Mouse (Mus musculus): ENCODE results near the gene 2900026A02Rik. TPM values are rescaled to one million over a fixed set of nuclear protein-coding genes. Genes with fewer than 3 reads are reported as not detected.

2900026A02Rik gene
- polyA plus RNA-seq, 1 experiment from 2014 or later, result 2.2 TPM

DNA sequence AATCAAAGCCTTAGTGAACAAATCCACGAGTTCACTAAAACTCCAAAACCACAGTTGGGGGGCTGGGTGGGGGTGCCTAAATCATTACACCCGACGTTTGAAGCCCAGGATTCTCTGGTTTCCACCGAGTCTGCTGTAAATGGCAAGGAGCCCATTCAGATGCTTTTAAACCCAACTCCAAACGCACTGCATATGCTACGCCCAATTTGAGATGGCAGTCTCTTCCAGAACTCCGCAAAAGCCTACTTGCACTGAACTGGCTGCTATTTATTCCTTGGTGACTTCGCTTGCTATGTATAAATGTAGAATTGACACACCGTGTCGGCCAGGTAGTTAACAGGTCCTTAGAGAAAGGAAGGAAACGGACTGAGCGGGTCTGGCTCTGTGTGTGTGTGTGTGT lies 25.6 kb downstream of the 2900026A02Rik start:
- WGBS, result 78% methylated on average over 12 of the region's 12 CpGs
- no peak for ATAC-seq (replicated peaks; ENCODE audit: low FRiP score)
- Histone ChIP-seq H3K9ac (ENCODE audit: low read depth, low read length) (no peak overlapping the region), H3K27ac (ENCODE audit: low read depth, low read length) (no peak overlapping the region), H3K4me1 (replicated peaks; ENCODE audit: control insufficient read depth, insufficient read depth, low read length) (peaks cover 17% of the 10 kb centered on the region), H3K4me3 (ENCODE audit: low read depth, low read length) (no peak overlapping the region), H3K4me2 (no peak overlapping the region), H3K9me3 (ENCODE audit: control insufficient read depth, low read length) (no peaks in the 10 kb centered on the region), H3K36me3 (ENCODE audit: control insufficient read depth, insufficient read depth, low read length) (no peaks in the 10 kb centered on the region), H3K27me3 (replicated peaks; ENCODE audit: control insufficient read depth, insufficient read depth, low read length) (no peaks in the 10 kb centered on the region)
- DNase-seq (ENCODE audit: low spot score), result no peak

DNA sequence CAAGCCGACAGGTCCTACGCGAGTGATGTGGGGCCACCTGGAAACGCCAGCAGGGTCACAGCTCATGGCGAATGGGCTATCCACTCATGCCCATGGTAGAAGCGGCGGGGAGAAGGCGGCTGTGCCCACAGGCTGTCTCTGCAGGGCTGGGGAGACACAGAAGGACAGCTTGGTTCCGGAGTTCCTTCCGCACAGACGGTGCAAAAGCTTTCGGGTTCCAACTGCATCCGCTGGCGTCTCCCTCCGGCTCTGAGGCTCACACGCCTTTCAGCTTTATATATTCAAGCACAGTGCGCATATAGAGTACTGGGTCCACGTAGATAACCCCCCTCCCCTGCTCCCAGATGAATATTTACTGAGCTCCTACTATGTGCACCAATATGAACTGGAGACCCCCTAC lies 27.3 kb downstream of the 2900026A02Rik start:
- ATAC-seq (replicated peaks; ENCODE audit: low FRiP score), result no peak

DNA sequence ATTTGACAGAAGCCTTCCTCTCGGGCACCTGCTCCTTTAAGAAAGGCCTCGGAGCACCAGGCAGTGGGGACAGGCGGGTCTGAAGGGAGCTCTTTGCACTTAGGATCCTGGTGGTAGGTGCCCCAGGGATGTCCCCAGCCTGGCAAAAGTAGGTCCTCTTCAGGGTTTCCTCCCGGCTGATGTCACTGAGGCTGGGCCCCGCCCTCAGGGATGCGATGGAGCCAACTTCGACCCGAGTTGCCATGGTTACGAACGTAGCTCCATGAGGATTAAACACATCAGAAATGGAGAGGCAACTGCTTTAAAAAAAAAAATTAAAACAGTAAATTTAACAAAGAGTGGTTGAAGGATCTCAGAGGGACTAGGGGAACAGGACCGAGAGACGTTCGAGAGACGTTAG lies 29.1 kb downstream of the 2900026A02Rik start:
- WGBS, result 82% methylated on average over 14 of the region's 14 CpGs

More for the DNA sequence above, 27.3 kb downstream of the 2900026A02Rik start:
- WGBS, result 88% methylated on average over 18 of the region's 18 CpGs
- Histone ChIP-seq H3K9ac (ENCODE audit: low read depth, low read length) (no peak overlapping the region), H3K4me3 (ENCODE audit: low read depth, low read length) (no peak overlapping the region), H3K36me3 (ENCODE audit: control insufficient read depth, insufficient read depth, low read length) (no peaks in the 10 kb centered on the region), H3K9me3 (ENCODE audit: control insufficient read depth, low read length) (no peaks in the 10 kb centered on the region), H3K4me1 (replicated peaks; ENCODE audit: control insufficient read depth, insufficient read depth, low read length) (peaks cover 13% of the 10 kb centered on the region; the same call in 1 of the 2 replicates), H3K4me2 (no peak overlapping the region), H3K27ac (ENCODE audit: low read depth, low read length) (no peak overlapping the region), H3K27me3 (replicated peaks; ENCODE audit: control insufficient read depth, insufficient read depth, low read length) (no peaks in the 10 kb centered on the region)
- no peak for DNase-seq (ENCODE audit: low spot score)

GRCm38 (mm10) chr5:113190558-113190957 lies 30.5 kb downstream of the 2900026A02Rik start:
- Histone ChIP-seq H3K9me3 (ENCODE audit: control insufficient read depth, low read length) (no peaks in the 10 kb centered on the region), H3K4me1 (replicated peaks; ENCODE audit: control insufficient read depth, insufficient read depth, low read length) (0 out of 2 replicates have a peak, but pooled peaks cover 8% of the 10 kb centered on the region), H3K27ac (ENCODE audit: low read depth, low read length) (no peak overlapping the region), H3K9ac (ENCODE audit: low read depth, low read length) (no peak overlapping the region), H3K4me3 (ENCODE audit: low read depth, low read length) (no peak overlapping the region), H3K4me2 (no peak overlapping the region), H3K36me3 (ENCODE audit: control insufficient read depth, insufficient read depth, low read length) (no peaks in the 10 kb centered on the region), H3K27me3 (replicated peaks; ENCODE audit: control insufficient read depth, insufficient read depth, low read length) (no peaks in the 10 kb centered on the region)
- DNase-seq (ENCODE audit: low spot score) (no peak), ATAC-seq (replicated peaks; ENCODE audit: low FRiP score) (no peak)
- 46% methylated on average over 14 of the region's 14 CpGs for WGBS

More for the DNA sequence above, 29.1 kb downstream of the 2900026A02Rik start:
- Histone ChIP-seq H3K27me3 (replicated peaks; ENCODE audit: control insufficient read depth, insufficient read depth, low read length) (no peaks in the 10 kb centered on the region), H3K4me3 (ENCODE audit: low read depth, low read length) (no peak overlapping the region), H3K4me1 (replicated peaks; ENCODE audit: control insufficient read depth, insufficient read depth, low read length) (peaks cover 9% of the 10 kb centered on the region; the same call in 1 of the 2 replicates), H3K9ac (ENCODE audit: low read depth, low read length) (no peak overlapping the region), H3K9me3 (ENCODE audit: control insufficient read depth, low read length) (no peaks in the 10 kb centered on the region), H3K27ac (ENCODE audit: low read depth, low read length) (no peak overlapping the region), H3K4me2 (no peak overlapping the region), H3K36me3 (ENCODE audit: control insufficient read depth, insufficient read depth, low read length) (no peaks in the 10 kb centered on the region)
- DNase-seq (ENCODE audit: low spot score), result no peak
- no peak for ATAC-seq (replicated peaks; ENCODE audit: low FRiP score)

- DNase-seq (ENCODE audit: low spot score) (peak; percentile 63), ATAC-seq (replicated peaks; ENCODE audit: low FRiP score) (peak; percentile 66)
Measured at GRCm38 (mm10) chr5:113181441-113181840, 39.6 kb downstream of the 2900026A02Rik start.

GRCm38 (mm10) chr5:113180755-113181154 lies 40.3 kb downstream of the 2900026A02Rik start:
- Histone ChIP-seq H3K36me3 (ENCODE audit: control insufficient read depth, insufficient read depth, low read length) (no peaks in the 10 kb centered on the region), H3K27me3 (replicated peaks; ENCODE audit: control insufficient read depth, insufficient read depth, low read length) (no peaks in the 10 kb centered on the region), H3K4me3 (ENCODE audit: low read depth, low read length) (peak overlapping the region; percentile 31), H3K4me1 (replicated peaks; ENCODE audit: control insufficient read depth, insufficient read depth, low read length) (0 out of 2 replicates have a peak, but pooled peaks cover 4% of the 10 kb centered on the region), H3K27ac (ENCODE audit: low read depth, low read length) (peak overlapping the region; percentile 22; the same call in 1 of the 2 replicates), H3K9me3 (ENCODE audit: control insufficient read depth, low read length) (no peaks in the 10 kb centered on the region), H3K9ac (ENCODE audit: low read depth, low read length) (peak overlapping the region; percentile 20; the same call in 1 of the 2 replicates), H3K4me2 (peak overlapping the region; percentile 63)
- no peak for ATAC-seq (replicated peaks; ENCODE audit: low FRiP score)
- no peak for DNase-seq (ENCODE audit: low spot score)
- WGBS, result 76% methylated on average over 15 of the region's 15 CpGs

More at GRCm38 (mm10) chr5:113181441-113181840, 39.6 kb downstream of the 2900026A02Rik start:
- H3K36me3 ChIP-seq (ENCODE audit: control insufficient read depth, insufficient read depth, low read length), result no peaks in the 10 kb centered on the region
- WGBS, result 28% methylated on average over 6 of the region's 6 CpGs
- no peak overlapping the region for H3K27ac ChIP-seq (ENCODE audit: low read depth, low read length)
- H3K4me3 ChIP-seq (ENCODE audit: low read depth, low read length), result no peak overlapping the region
- H3K9ac ChIP-seq (ENCODE audit: low read depth, low read length), result no peak overlapping the region
- H3K4me2 ChIP-seq, result no peak overlapping the region
- H3K27me3 ChIP-seq (replicated peaks; ENCODE audit: control insufficient read depth, insufficient read depth, low read length), result no peaks in the 10 kb centered on the region
- 0 out of 2 replicates have a peak, but pooled peaks cover 4% of the 10 kb centered on the region for H3K4me1 ChIP-seq (replicated peaks; ENCODE audit: control insufficient read depth, insufficient read depth, low read length)
- no peaks in the 10 kb centered on the region for H3K9me3 ChIP-seq (ENCODE audit: control insufficient read depth, low read length)

DNA sequence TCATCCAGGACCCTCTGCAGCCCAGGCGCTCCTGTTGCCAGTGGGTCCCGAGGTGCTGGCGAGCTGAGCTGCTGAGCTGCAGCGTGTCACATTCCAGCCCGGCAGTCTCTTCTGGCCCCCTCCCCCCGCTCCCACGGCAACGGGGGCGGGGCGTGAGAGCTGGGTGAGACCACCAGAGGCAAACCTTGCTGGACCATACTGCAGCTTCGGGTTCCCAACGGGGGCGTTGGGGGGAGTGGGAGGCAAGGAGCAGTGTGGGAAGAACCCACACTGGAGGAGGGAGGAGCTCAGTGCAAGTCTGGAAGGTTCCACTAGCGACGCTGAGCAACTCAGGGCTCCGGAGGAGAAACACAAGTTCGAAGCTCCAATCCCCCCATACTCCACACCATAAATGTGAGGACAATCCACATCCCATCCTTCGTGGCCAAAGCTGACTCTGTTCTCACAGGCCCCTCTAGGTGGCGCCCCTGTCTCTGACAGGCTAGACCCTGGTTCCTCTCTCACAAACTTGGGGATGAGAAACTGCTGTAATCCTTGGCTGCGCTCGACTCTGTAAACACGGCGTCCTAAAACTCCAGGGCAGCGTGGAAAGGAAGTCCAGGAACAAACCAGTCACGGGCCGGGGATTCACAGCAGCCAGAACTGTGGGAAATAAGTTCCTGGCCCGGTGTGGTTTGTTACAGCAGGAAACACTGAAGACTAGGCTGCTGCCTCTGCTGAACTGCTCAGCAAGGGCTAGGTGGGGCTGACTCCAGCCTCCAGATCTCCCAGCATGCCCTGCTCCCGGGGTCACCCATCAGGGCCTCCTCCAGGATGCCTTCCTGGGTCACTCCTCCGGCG lies 41.0 kb downstream of the 2900026A02Rik start:
- H3K27me3 ChIP-seq (replicated peaks; ENCODE audit: control insufficient read depth, insufficient read depth, low read length), result no peaks in the 10 kb centered on the region
- H3K9me3 ChIP-seq (ENCODE audit: control insufficient read depth, low read length), result no peaks in the 10 kb centered on the region
- H3K27ac ChIP-seq (ENCODE audit: low read depth, low read length), result peak overlapping the region; percentile 22; the same call in 1 of the 2 replicates
- H3K9ac ChIP-seq (ENCODE audit: low read depth, low read length), result peak overlapping the region; percentile 20; the same call in 1 of the 2 replicates
- DNase-seq (ENCODE audit: low spot score) (peak; percentile 82), ATAC-seq (replicated peaks; ENCODE audit: low FRiP score) (peak; percentile 84)
- 0 out of 2 replicates have a peak, but pooled peaks cover 4% of the 10 kb centered on the region for H3K4me1 ChIP-seq (replicated peaks; ENCODE audit: control insufficient read depth, insufficient read depth, low read length)
- no peaks in the 10 kb centered on the region for H3K36me3 ChIP-seq (ENCODE audit: control insufficient read depth, insufficient read depth, low read length)
- 2% methylated on average over 30 of the region's 30 CpGs for WGBS
- H3K4me2 ChIP-seq, result peak overlapping the region; percentile 63
- H3K4me3 ChIP-seq (ENCODE audit: low read depth, low read length), result peak overlapping the region; percentile 31

- Histone ChIP-seq H3K4me1 (replicated peaks; ENCODE audit: control insufficient read depth, insufficient read depth, low read length) (0 out of 2 replicates have a peak, but pooled peaks cover 4% of the 10 kb centered on the region), H3K36me3 (ENCODE audit: control insufficient read depth, insufficient read depth, low read length) (no peaks in the 10 kb centered on the region), H3K9me3 (ENCODE audit: control insufficient read depth, low read length) (no peaks in the 10 kb centered on the region), H3K4me3 (ENCODE audit: low read depth, low read length) (peak overlapping the region; percentile 31), H3K27ac (ENCODE audit: low read depth, low read length) (no peak overlapping the region), H3K4me2 (peak overlapping the region; percentile 63), H3K27me3 (replicated peaks; ENCODE audit: control insufficient read depth, insufficient read depth, low read length) (no peaks in the 10 kb centered on the region), H3K9ac (ENCODE audit: low read depth, low read length) (peak overlapping the region; percentile 12; the same call in 1 of the 2 replicates)
- WGBS, result 10% methylated on average over 8 of the region's 9 CpGs
- ATAC-seq (replicated peaks; ENCODE audit: low FRiP score) (no peak), DNase-seq (ENCODE audit: low spot score) (no peak)
Measured at GRCm38 (mm10) chr5:113179451-113179842, 41.6 kb downstream of the 2900026A02Rik start.

All from liver, embryonic 11.5 days (tissue).